Mouse (Mus musculus): ENCODE measurements around the gene Celsr1. TPM values are rescaled to one million over a fixed set of nuclear protein-coding genes. Genes with fewer than 3 reads are reported as not detected.
A peak's percentile ranks its signal among the peaks of the same experiment; 100 is the strongest.
"Not testable (repeated sequence)": the region's sequence is repeated elsewhere in the genome, so short reads cannot be mapped to it uniquely, and the experiment has no call there.

Gene Celsr1
- polyA plus RNA-seq, 1 experiment from 2014 or later: 1.8 TPM

DNA sequence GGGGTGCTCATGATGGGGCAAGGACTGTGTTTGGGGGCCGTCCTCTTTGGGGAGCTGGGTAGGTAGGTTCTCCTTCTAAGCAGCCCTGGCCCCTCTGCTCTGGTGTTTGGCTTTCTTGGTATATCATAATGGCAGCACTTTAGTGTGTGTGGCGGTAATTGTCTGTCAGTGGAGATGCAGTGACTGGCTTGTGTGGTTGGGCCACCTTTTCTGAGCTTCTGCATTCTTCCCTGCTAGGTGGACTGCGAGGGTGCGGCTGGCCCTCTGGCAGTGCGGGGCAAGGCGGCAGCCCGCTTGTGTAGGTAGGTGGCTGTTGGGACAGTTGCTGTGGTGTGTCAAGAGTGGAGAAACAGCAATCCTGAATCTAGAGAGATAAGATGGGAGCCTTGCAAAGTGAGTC lies 27.6 kb upstream of the Celsr1 start:
- peaks cover 57% of the 10 kb centered on the region for H3K4me1 ChIP-seq (replicated peaks)
- peak overlapping the region; percentile 9 for H3K27ac ChIP-seq
- WGBS: 91% methylated on average over 7 of the region's 7 CpGs

DNA sequence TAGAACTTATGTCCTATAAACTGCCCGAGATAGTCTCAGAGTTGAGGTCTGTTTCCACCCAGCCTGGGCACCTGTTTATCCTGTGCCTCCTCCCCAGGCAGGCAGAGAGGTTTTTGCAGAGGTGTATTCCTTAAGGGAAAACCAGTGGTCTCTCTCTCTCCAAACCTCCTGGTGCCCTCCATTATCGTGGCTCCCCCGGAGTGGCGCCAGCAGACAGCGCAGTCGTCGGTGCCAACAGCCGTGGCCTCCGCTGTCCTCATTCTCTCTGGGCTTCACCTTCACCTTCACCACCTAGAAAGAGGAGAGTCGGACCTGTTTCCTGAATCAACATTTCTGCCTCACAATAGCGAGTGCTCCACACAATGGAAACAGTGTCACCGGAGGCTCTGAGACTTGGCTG lies 27.0 kb upstream of the Celsr1 start:
- H3K4me1 ChIP-seq (replicated peaks): peaks cover 57% of the 10 kb centered on the region
- WGBS: 68% methylated on average over 12 of the region's 12 CpGs
- peak overlapping the region; percentile 9; the same call in 1 of the 2 replicates for H3K27ac ChIP-seq

More for the DNA sequence above, 27.6 kb upstream of the Celsr1 start:
- H3K36me3 ChIP-seq: peaks cover 5% of the 10 kb centered on the region; the same call in 1 of the 2 replicates
- peak overlapping the region; percentile 83 for H3K4me3 ChIP-seq
- no peaks in the 10 kb centered on the region for H3K9me3 ChIP-seq
- peaks cover 1% of the 10 kb centered on the region; the same call in 1 of the 2 replicates for H3K27me3 ChIP-seq
- H3K4me2 ChIP-seq: peak overlapping the region; percentile 94
- peak overlapping the region; percentile 98 for H3K9ac ChIP-seq
- no peak for ATAC-seq (ENCODE audit: low FRiP score)

DNA sequence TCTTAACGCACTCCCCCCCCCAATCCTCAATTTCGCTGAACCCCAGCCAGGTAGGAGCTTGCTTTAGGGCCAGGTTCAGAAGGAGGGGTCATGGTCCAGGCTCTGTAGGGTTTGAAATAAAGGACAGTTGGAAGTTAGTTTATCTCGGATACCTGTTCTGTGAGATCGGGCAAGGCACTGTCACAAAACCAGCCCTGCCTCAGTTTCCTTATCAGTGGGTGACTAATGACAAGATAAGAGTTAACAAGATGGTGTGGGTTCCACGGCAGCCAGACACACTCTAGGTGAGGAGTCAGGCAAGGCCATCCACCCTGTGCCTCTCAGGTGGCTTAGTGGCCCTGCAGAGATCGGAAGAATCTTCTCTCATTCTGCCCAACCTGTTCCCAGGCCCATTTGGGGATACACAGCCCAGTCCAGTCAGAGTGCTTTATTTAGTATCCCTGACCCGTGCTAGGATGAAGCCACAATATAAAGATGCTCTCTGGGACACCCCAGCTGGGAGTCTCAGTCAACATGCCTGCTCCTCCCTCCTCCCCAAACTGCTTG lies 26.3 kb upstream of the Celsr1 start:
- WGBS: 79% methylated on average over 7 of the region's 7 CpGs
- Histone ChIP-seq H3K4me1 (replicated peaks) (peaks cover 57% of the 10 kb centered on the region), H3K27me3 (peaks cover 4% of the 10 kb centered on the region; the same call in 1 of the 2 replicates), H3K9me3 (no peaks in the 10 kb centered on the region), H3K36me3 (no peaks in the 10 kb centered on the region), H3K4me2 (peak overlapping the region; percentile 94), H3K27ac (peak overlapping the region; percentile 95), H3K4me3 (peak overlapping the region; percentile 83), H3K9ac (peak overlapping the region; percentile 98)
- no peak for ATAC-seq (ENCODE audit: low FRiP score)

More for the DNA sequence above, 27.0 kb upstream of the Celsr1 start:
- Histone ChIP-seq H3K9ac (peak overlapping the region; percentile 98), H3K4me3 (peak overlapping the region; percentile 83), H3K27me3 (peaks cover 4% of the 10 kb centered on the region; the same call in 1 of the 2 replicates), H3K4me2 (peak overlapping the region; percentile 94), H3K9me3 (no peaks in the 10 kb centered on the region), H3K36me3 (no peaks in the 10 kb centered on the region)
- no peak for ATAC-seq (ENCODE audit: low FRiP score)

DNA sequence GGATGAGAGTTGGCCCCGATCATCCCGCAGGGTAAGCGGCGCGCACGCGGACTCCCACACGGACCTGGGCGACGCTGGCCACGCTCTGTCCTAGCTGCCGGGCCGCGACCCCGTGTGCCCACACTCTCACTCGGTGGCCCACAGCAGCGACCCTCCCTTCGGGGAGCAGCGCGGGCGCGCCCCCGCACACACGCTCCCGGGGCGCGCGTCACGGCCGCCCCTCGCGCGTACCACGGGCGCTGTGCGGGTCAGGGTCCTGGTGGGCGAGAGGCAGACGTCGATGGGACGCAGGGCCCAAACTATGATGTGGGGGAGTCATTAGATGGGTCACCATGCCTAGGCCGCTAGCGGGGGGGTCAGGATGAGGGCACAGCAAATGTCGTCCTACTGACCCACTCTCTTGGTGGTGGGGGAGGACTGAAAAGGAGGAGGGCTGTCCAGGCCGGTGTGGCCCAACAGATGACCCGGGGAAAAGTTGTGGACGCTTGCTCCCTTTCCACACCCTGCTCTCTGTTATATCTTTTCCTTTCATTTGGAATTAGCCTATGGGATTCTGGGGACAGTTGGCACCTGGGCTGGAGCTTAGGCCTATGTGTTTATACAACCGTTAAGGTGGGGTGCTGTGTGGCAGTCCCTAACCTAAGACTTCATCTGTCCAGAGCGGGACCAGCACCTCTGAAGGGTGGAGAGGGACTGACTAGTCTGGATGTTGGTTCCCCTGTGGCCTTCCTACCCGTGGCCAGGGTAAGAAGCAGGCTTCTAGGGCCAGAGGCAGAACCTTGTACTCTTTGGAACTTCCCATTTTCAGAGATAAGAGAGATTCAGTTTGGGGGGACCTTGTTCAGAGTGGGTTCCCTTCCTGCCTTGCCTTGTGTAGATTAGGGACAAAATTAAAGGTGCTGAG lies 25.6 kb upstream of the Celsr1 start:
- peak overlapping the region; percentile 98 for H3K9ac ChIP-seq

DNA sequence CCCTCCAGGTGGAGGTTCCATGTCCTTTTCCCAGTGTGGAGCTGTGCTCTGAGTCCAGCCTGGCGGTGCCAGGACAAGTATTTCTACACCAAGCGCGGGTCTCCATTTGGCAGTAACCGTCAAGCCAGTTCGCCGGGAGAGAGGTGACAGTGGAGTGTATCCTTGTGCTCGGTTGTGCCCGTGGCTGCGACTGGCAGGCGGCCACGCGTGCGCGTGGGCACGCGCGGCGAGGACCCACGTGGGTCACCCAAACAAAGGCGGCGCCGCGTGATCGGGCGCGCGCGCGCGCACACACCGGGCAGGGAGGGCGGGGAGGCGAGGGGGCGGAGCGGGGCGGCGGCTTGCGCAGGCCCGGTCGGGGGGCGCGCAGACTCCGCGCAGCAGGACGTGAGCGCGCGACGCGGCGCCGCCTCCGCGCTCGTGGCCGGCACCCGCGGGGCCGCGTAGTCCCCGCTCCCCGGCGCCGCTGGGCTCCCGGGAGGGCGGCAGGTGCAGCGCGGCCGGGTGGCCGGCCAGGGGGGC lies 24.9 kb upstream of the Celsr1 start:
- WGBS: under 1% methylated on average over 69 of the region's 70 CpGs
- Histone ChIP-seq H3K36me3 (no peaks in the 10 kb centered on the region), H3K4me1 (replicated peaks) (peaks cover 57% of the 10 kb centered on the region)

More for the DNA sequence above, 25.6 kb upstream of the Celsr1 start:
- Histone ChIP-seq H3K4me1 (replicated peaks) (peaks cover 57% of the 10 kb centered on the region), H3K27me3 (peaks cover 4% of the 10 kb centered on the region; the same call in 1 of the 2 replicates), H3K9me3 (no peaks in the 10 kb centered on the region), H3K36me3 (no peaks in the 10 kb centered on the region), H3K4me2 (peak overlapping the region; percentile 94), H3K4me3 (peak overlapping the region; percentile 83), H3K27ac (peak overlapping the region; percentile 95)
- peak; percentile 57 for ATAC-seq (ENCODE audit: low FRiP score)
- 1% methylated on average over 46 of the region's 49 CpGs for WGBS

DNA sequence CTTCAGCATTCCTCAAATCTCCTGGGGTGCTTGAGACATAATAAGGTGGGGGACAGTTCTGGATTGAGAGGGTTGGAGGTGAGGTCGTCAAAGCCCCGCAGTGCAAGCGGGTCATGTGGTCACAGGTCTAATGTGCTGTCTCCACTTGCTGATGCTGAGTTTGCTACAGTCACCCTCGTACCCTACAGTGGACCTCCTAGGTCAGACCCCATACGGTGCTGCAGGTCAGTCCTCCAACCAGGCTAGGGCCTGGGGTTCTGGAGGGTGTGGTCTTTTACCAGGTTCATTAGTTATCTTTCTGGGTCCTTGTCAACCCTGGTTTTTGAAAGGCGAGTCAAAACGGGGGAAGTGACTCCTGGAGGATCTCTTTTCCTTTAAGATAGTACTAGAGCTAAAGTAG lies 24.3 kb upstream of the Celsr1 start:
- H3K4me3 ChIP-seq: peak overlapping the region; percentile 83
- H3K9ac ChIP-seq: peak overlapping the region; percentile 98
- peaks cover 4% of the 10 kb centered on the region; the same call in 1 of the 2 replicates for H3K27me3 ChIP-seq
- ATAC-seq (ENCODE audit: low FRiP score): peak; percentile 40
- H3K9me3 ChIP-seq: no peaks in the 10 kb centered on the region
- 9% methylated on average over 7 of the region's 7 CpGs for WGBS
- H3K4me1 ChIP-seq (replicated peaks): peaks cover 51% of the 10 kb centered on the region
- H3K4me2 ChIP-seq: peak overlapping the region; percentile 94
- H3K36me3 ChIP-seq: no peaks in the 10 kb centered on the region
- H3K27ac ChIP-seq: peak overlapping the region; percentile 95

More for the DNA sequence above, 24.9 kb upstream of the Celsr1 start:
- ATAC-seq (ENCODE audit: low FRiP score): peak; percentile 75
- Histone ChIP-seq H3K9me3 (no peaks in the 10 kb centered on the region), H3K9ac (peak overlapping the region; percentile 98), H3K4me2 (peak overlapping the region; percentile 94), H3K27me3 (peaks cover 4% of the 10 kb centered on the region; the same call in 1 of the 2 replicates), H3K27ac (peak overlapping the region; percentile 95), H3K4me3 (peak overlapping the region; percentile 83)

DNA sequence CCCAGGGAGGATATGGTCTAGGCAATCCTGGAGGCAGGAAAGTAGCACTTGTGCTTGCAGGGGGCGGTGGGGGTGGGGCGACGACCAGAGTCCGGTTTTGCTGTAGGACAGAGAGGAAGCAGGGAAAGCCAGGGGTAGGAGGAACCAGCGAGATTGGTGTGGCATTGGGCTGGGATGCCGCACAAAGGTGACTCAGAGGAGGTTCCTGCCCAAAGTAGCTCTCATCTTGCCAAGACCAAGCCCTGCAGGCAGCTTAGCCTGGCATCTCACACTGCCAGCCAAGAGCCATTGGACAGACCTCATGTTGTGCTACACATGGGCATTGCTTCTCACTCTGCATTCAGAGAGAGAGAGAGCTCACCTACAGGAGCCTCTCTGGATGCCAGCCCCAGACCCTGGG lies 23.8 kb upstream of the Celsr1 start, which contains the start of gene Gramd4:
Gene Gramd4, plus strand, starts transcription at position 283 of the 400 bp plus-strand sequence.
- 30% methylated on average over 6 of the region's 6 CpGs for WGBS
- peak within 1 kb of the TSS; percentile 94 for H3K4me2 ChIP-seq
- H3K9me3 ChIP-seq: no peaks in the 10 kb centered on the region
- H3K27ac ChIP-seq: peak within 1 kb of the TSS; percentile 95
- H3K36me3 ChIP-seq: no peaks in the 10 kb centered on the region
- no peak for ATAC-seq (ENCODE audit: low FRiP score)
- H3K4me1 ChIP-seq (replicated peaks): peaks cover 46% of the 10 kb centered on the region
- peaks cover 4% of the 10 kb centered on the region; the same call in 1 of the 2 replicates for H3K27me3 ChIP-seq
- H3K4me3 ChIP-seq: peak within 1 kb of the TSS; percentile 83
- H3K9ac ChIP-seq: peak within 1 kb of the TSS; percentile 98

DNA sequence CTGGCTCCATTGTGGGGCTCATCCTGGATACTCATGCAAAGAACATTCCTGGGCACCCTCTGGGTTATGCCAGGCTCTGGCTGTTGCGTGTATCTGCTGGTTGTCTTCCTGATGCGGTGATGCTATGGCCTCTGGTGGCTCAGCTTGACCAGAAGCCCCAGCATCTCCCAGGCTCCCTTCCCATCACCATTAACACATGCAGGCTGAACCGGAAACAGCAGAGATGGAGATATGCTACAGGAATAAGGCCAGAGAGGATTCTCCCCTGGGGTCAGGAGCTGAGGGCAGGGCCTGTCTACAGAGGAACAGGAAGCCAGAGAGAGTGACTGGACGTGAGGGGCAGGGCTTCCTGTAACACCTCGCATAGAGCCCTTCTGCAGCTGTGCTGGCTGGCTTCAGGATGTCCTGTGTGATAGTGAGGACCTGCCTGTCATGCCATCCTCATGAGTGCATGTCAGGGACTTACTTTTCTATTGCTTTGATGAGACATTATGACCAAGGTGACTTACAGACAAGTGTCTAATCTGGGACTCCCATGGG lies 22.7 kb upstream of the Celsr1 start:
- no peaks in the 10 kb centered on the region for H3K36me3 ChIP-seq
- no peak overlapping the region for H3K4me2 ChIP-seq
- no peaks in the 10 kb centered on the region for H3K9me3 ChIP-seq
- H3K27ac ChIP-seq: no peak overlapping the region
- peaks cover 37% of the 10 kb centered on the region for H3K4me1 ChIP-seq (replicated peaks)
- H3K27me3 ChIP-seq: peaks cover 4% of the 10 kb centered on the region; the same call in 1 of the 2 replicates
- ATAC-seq (ENCODE audit: low FRiP score): no peak
- H3K4me3 ChIP-seq: no peak overlapping the region
- 93% methylated on average over 5 of the region's 5 CpGs for WGBS
- H3K9ac ChIP-seq: no peak overlapping the region

DNA sequence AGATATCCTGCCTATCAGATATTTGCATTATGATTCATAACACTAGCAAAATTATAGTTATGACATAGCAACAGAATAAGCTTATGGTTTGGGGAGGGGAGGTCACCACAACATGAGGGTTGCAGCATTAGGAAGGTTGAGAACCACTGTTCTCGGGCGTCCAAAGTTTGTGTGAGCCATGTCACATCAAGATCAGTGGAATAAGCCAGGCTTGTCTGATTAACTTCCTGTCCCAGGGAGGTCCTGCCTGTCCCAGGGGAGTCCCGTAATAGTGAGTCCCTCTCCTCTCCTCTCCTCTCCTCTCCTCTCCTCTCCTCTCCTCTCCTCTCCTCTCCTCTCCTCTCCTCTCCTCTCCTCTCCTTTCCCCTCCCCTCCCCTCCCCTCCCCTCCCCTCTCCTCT lies 21.3 kb upstream of the Celsr1 start:
- not testable (repeated sequence) for H3K27me3 ChIP-seq; H3K4me2 ChIP-seq; H3K4me3 ChIP-seq; H3K9me3 ChIP-seq; H3K36me3 ChIP-seq; H3K27ac ChIP-seq; ATAC-seq (ENCODE audit: low FRiP score); H3K9ac ChIP-seq
- H3K4me1 ChIP-seq (replicated peaks): peaks cover 23% of the 10 kb centered on the region
- WGBS: 61% methylated on average over 3 of the region's 3 CpGs

DNA sequence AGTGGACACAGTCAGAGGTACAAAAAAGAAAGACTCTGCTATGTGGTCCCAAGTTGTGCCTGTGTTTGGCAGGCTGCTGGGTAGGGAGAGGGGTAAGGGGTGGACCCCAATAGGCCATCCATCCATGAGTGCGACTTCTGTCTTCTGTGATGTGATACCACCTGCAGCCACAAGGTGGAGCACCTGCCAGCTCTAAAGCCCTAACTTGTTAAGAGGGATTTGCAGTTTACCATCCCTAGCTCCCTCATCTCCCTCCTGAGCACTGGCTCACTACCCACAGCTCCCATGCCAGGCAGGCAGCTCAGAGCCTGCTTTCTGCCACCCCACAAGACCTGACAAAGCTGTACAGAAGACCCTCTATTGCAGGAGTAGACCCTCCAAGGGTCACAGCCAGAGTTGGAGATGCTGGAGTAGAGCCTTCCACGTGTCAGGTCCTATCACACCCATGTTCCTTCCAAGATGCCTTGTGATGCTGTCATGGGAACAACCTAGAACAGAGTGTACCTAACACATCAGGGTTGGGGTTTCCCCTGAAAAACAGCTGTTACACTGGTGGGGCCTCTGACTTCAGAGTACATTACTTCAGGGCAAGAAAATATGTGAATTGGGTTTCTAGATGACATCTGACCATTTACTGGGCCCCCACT lies 20.4 kb upstream of the Celsr1 start:
- ATAC-seq (ENCODE audit: low FRiP score): peak; percentile 9; the same call in 1 of the 2 replicates
- H3K9ac ChIP-seq: no peak overlapping the region
- H3K4me3 ChIP-seq: no peak overlapping the region
- no peaks in the 10 kb centered on the region for H3K9me3 ChIP-seq
- no peak overlapping the region for H3K4me2 ChIP-seq
- peaks cover 16% of the 10 kb centered on the region for H3K4me1 ChIP-seq (replicated peaks)
- no peaks in the 10 kb centered on the region for H3K36me3 ChIP-seq
- 41% methylated on average over 2 of the region's 2 CpGs for WGBS
- no peak overlapping the region for H3K27ac ChIP-seq
- peaks cover 4% of the 10 kb centered on the region; the same call in 1 of the 2 replicates for H3K27me3 ChIP-seq

DNA sequence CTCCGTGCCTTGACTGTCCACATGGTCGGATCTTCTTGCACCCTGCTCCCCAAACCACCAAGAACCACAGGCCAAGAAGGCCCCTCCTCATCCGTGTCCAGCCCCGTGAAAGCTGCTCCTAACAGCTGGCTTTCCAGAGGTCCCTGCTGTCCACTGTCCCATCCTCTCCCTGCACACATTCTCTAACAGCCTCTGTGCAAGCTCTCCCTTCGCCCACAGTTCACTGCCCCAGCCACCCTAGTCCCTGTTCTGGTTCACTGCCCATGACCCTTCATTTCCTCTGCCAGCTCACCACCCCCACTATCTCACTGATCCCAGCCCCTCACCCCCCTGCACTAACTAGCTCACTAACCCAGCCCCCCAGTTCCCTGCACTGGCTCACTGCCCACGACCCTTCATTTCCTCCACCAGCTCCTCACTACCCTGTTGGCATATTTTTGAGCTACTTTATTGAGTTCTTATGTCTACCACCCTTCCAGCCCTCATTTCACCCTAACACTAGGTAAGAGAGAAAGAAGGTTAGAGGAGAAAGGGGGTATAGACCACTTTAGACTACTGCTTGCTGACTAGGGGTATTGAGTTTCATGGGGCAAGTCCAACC lies 18.4 kb upstream of the Celsr1 start:
- WGBS: 65% methylated on average over 6 of the region's 6 CpGs

More for the DNA sequence above, 18.4 kb upstream of the Celsr1 start:
- ATAC-seq (ENCODE audit: low FRiP score): no peak
- no peaks in the 10 kb centered on the region for H3K9me3 ChIP-seq
- H3K4me1 ChIP-seq (replicated peaks): peaks cover 6% of the 10 kb centered on the region
- peaks cover 4% of the 10 kb centered on the region; the same call in 1 of the 2 replicates for H3K27me3 ChIP-seq
- no peak overlapping the region for H3K4me2 ChIP-seq
- H3K4me3 ChIP-seq: no peak overlapping the region
- no peak overlapping the region for H3K9ac ChIP-seq
- H3K27ac ChIP-seq: no peak overlapping the region
- no peaks in the 10 kb centered on the region for H3K36me3 ChIP-seq

All from hindbrain, embryonic 13.5 days (tissue).